Mouse (Mus musculus) liver, adult 2 months (tissue): ENCODE results near the gene Wsb2. TPM values are rescaled to one million over a fixed set of nuclear protein-coding genes. Genes with fewer than 3 reads are reported as not detected.

ENCODE experiments used
- DNase-seq: peaks from one replicate; pipeline ENCODE4 v3.0.0-alpha.2; 2011; ENCODE audit warnings: low read depth, low spot score; ENCODE audit errors: extremely low read depth
- H3K27ac ChIP-seq: fragments of 200-500 bp; replicated peaks from 2 replicates; pipeline ENCODE4 v1.5.1; 2012; ENCODE audit warnings: low read depth, mild to moderate bottlenecking, control low read depth, inconsistent platforms, low read length; ENCODE audit not compliant: insufficient read depth
- H3K27me3 ChIP-seq: fragments of 200-500 bp; 2 replicates; pipeline ENCODE4 v1.6.1; 2012; ENCODE audit warnings: mild to moderate bottlenecking, moderate library complexity, low read length, inconsistent platforms; ENCODE audit not compliant: control insufficient read depth, insufficient read depth
- H3K36me3 ChIP-seq: fragments of 200-500 bp; 2 replicates; pipeline ENCODE4 v1.6.1; 2012; ENCODE audit warnings: low read length, inconsistent platforms; ENCODE audit not compliant: control insufficient read depth, insufficient read depth
- H3K4me1 ChIP-seq: fragments of 200-500 bp; 2 replicates; pipeline ENCODE4 v1.6.1; 2011; ENCODE audit warnings: low read length; ENCODE audit not compliant: control insufficient read depth, insufficient read depth
- H3K4me3 ChIP-seq: fragments of 200-500 bp; 2 replicates; pipeline ENCODE4 v1.5.1; 2011; ENCODE audit warnings: low read depth, mild to moderate bottlenecking, control low read depth, low read length, moderate library complexity; ENCODE audit not compliant: insufficient read depth
- H3K79me2 ChIP-seq: fragments of 200-500 bp; 2 replicates; pipeline ENCODE4 v1.6.1; 2012; ENCODE audit warnings: inconsistent platforms, mild to moderate bottlenecking, low read length, moderate library complexity; ENCODE audit not compliant: control insufficient read depth, insufficient read depth
- H3K9ac ChIP-seq: fragments of 200-500 bp; 2 replicates; pipeline ENCODE4 v1.6.1; 2012; ENCODE audit warnings: low read depth, mild to moderate bottlenecking, control low read depth, inconsistent platforms, low read length
- CTCF ChIP-seq: fragments of 200-500 bp; IDR thresholded peaks from 2 replicates; pipeline ENCODE4 v1.5.1; 2011; ENCODE audit warnings: low read depth, low read length, control low read depth
- POLR2A ChIP-seq: fragments of 200-500 bp; IDR thresholded peaks from 2 replicates; pipeline ENCODE4 v1.6.1; 2011; ENCODE audit warnings: low read length, control low read depth; ENCODE audit not compliant: insufficient read depth; ENCODE audit errors: extremely low read depth
- WGBS: fragments of 180-500 bp; shearing (Covaris S2); methylation state at CpG from one replicate; pipeline ENCODE4 v1.1.7; 2018; 5-methylcytosine and 5-hydroxymethylcytosine counted together
- polyA plus RNA-seq: library from polyadenylated mRNA; depleted of rRNA; stranded (reverse); fragments of >200 nt; gene quantifications from 2 replicates; pipeline ENCODE4 v1.2.3, GENCODE M21; 2012; rRNA removed
- total RNA-seq: library from RNA; depleted of rRNA; stranded (reverse); fragments of >200 nt; gene quantifications from 2 replicates; pipeline ENCODE4 v1.2.3, GENCODE M21; 2014; rRNA removed

The Wsb2 gene
- total RNA-seq (27.9 and 41.8 TPM in 2 replicates), polyA plus RNA-seq (70.9 and 87.9 TPM in 2 replicates)

- Histone ChIP-seq H3K4me3 (peak within 1 kb of the TSS; percentile 99), H3K27me3 (no peaks in the 10 kb centered on the region), H3K36me3 (no peaks in the 10 kb centered on the region), H3K4me1 (peaks cover 25% of the 10 kb centered on the region), H3K9ac (peak within 1 kb of the TSS; percentile 100), H3K27ac (peak within 1 kb of the TSS; percentile 91), H3K79me2 (peaks cover 16% of the 10 kb centered on the region; the same call in 1 of the 2 replicates)
- TF ChIP-seq POLR2A: no peak
- no peak for TF ChIP-seq CTCF
- 1% methylated on average over 18 of the region's 54 CpGs for WGBS
- no peak for DNase-seq
These were observed at the start of gene Wsb2 for GRCm38 (mm10) chr5:117357129-117357477. Gene Wsb2, plus strand, starts transcription at chr5:117357304.

GRCm38 (mm10) chr5:117307699-117308098 is 49.4 kb upstream of the Wsb2 start:
- WGBS: 24% methylated on average over 11 of the region's 11 CpGs
- no peak for TF ChIP-seq POLR2A
- TF ChIP-seq CTCF: peak; percentile 97
- Histone ChIP-seq H3K4me3 (no peak overlapping the region), H3K9ac (no peak overlapping the region), H3K79me2 (no peaks in the 10 kb centered on the region), H3K4me1 (peaks cover 1% of the 10 kb centered on the region; the same call in 1 of the 2 replicates), H3K36me3 (no peaks in the 10 kb centered on the region), H3K27ac (no peak overlapping the region), H3K27me3 (no peaks in the 10 kb centered on the region)
- DNase-seq: peak; percentile 56

- peak; percentile 45 for DNase-seq
- H3K27me3 ChIP-seq: no peaks in the 10 kb centered on the region
- no peak overlapping the region for H3K27ac ChIP-seq
- no peaks in the 10 kb centered on the region for H3K4me1 ChIP-seq
- H3K36me3 ChIP-seq: no peaks in the 10 kb centered on the region
- TF ChIP-seq POLR2A: no peak
- TF ChIP-seq CTCF: no peak
- no peak overlapping the region for H3K9ac ChIP-seq
- 18% methylated on average over 14 of the region's 14 CpGs for WGBS
- H3K4me3 ChIP-seq: peak overlapping the region; percentile 6; the same call in 1 of the 2 replicates
- no peaks in the 10 kb centered on the region for H3K79me2 ChIP-seq
These were observed 43.7 kb upstream of the Wsb2 start for GRCm38 (mm10) chr5:117313420-117313819.

GRCm38 (mm10) chr5:117313909-117314308 is 43.2 kb upstream of the Wsb2 start:
- H3K79me2 ChIP-seq: no peaks in the 10 kb centered on the region
- no peak for DNase-seq
- no peak overlapping the region for H3K4me3 ChIP-seq
- H3K27ac ChIP-seq: no peak overlapping the region
- no peaks in the 10 kb centered on the region for H3K27me3 ChIP-seq
- no peak for TF ChIP-seq CTCF
- TF ChIP-seq POLR2A: no peak
- no peak overlapping the region for H3K9ac ChIP-seq
- no peaks in the 10 kb centered on the region for H3K36me3 ChIP-seq
- H3K4me1 ChIP-seq: no peaks in the 10 kb centered on the region
- WGBS: 30% methylated on average over 10 of the region's 10 CpGs

GRCm38 (mm10) chr5:117314587-117315428 is 42.3 kb upstream of the Wsb2 start:
- 0 out of 2 replicates have a peak, but pooled peaks cover 2% of the 10 kb centered on the region for H3K4me1 ChIP-seq
- H3K79me2 ChIP-seq: no peaks in the 10 kb centered on the region
- no peaks in the 10 kb centered on the region for H3K36me3 ChIP-seq
- no peak overlapping the region for H3K9ac ChIP-seq
- DNase-seq: no peak
- no peak overlapping the region for H3K27ac ChIP-seq
- 53% methylated on average over 9 of the region's 9 CpGs for WGBS
- TF ChIP-seq POLR2A: no peak
- H3K4me3 ChIP-seq: no peak overlapping the region
- H3K27me3 ChIP-seq: no peaks in the 10 kb centered on the region
